Mouse (Mus musculus) sigmoid colon, adult 10 weeks (tissue): ENCODE data around the gene Gm10282. TPM values are rescaled to one million over a fixed set of nuclear protein-coding genes. Genes with fewer than 3 reads are reported as not detected.

Experiments used
- polyA plus RNA-seq: library from polyadenylated mRNA; stranded (reverse); fragments of 350-450 nt; fragmentation: Illumina TruSeq; extraction: RNeasy Lipid Tissue Mini Kit (QIAGEN cat#74804); gene quantifications from one replicate; pipeline ENCODE4 v1.2.3, GENCODE M21; 2014; ENCODE audit warnings: low read depth, low replicate concordance

Gm10282 gene
- polyA plus RNA-seq = 1.3 TPM

GRCm38 (mm10) chr8:72305210-72305905, at the start of gene Gm10282:
Gene Gm10282 (minus strand): TSS chr8:72305260.

GRCm38 (mm10) chr8:72318801-72319322, 13.8 kb upstream of the Gm10282 start, which contains the start of gene Klf2:
Gene Klf2 (plus strand): TSS chr8:72319033.

Other genes with a start within 250 kb of the Gm10282 start
- not detected for gene Olfr373, start 222.1 kb downstream of the Gm10282 start, polyA plus RNA-seq
- gene Olfr374, start 198.2 kb downstream of the Gm10282 start, polyA plus RNA-seq = not detected
- gene Tpm4, start 170.3 kb downstream of the Gm10282 start, polyA plus RNA-seq = 453 TPM
- gene Rab8a, start 144.1 kb downstream of the Gm10282 start, polyA plus RNA-seq = 66.1 TPM
- 2.0 TPM for gene Hsh2d, start 115.6 kb downstream of the Gm10282 start, polyA plus RNA-seq
- gene Cib3, start 92.4 kb downstream of the Gm10282 start, polyA plus RNA-seq = not detected
- not detected for gene Gm11034, start 91.6 kb downstream of the Gm10282 start, polyA plus RNA-seq
- 73.2 TPM for gene Fam32a, start 85.5 kb downstream of the Gm10282 start, polyA plus RNA-seq
- 3.1 TPM for gene Ap1m1, start 65.2 kb downstream of the Gm10282 start, polyA plus RNA-seq
- gene Klf2, start 13.8 kb upstream of the Gm10282 start, polyA plus RNA-seq = 10.1 TPM
- gene Eps15l1, start 116.2 kb upstream of the Gm10282 start, polyA plus RNA-seq = 57.4 TPM
- not detected for gene Calr3, start 138.6 kb upstream of the Gm10282 start, polyA plus RNA-seq
- 0.73 TPM for gene 1700030K09Rik, start 138.6 kb upstream of the Gm10282 start, polyA plus RNA-seq
- 5.7 TPM for gene Cherp, start 170.0 kb upstream of the Gm10282 start, polyA plus RNA-seq
- 51.3 TPM for gene Slc35e1, start 187.4 kb upstream of the Gm10282 start, polyA plus RNA-seq
- 1.6 TPM for gene Med26, start 243.0 kb upstream of the Gm10282 start, polyA plus RNA-seq